32 mouse cellular contexts compared by ENCODE assay signal in the genomic region with DNA sequence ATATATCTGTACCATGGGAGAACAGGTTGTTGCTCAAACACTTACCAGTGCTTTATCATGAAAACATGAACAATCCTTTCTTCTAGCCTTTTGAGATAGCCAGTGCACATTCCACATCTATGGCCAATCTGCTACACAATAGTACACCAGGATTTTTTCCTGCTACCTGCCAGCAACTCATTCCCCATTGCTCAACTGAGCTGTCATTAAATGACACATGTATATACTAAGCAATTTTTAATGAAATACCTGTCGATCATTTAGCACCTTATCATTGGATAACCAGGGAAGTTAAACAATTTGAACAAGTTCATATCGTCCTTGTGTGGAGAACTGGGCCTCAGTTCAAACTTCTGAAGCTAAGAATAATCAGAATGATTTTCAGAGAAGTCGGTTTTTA.
"Had no signal": no experiment of that assay in that cellular context is flagged by ENCODE, and none has a peak within 500 bp of the region (broad histone marks: within the 10 kb centered on the region; RNA-seq: fewer than 3 reads in every experiment).

No protein-coding gene starts in this region.

- H3K9me3 ChIP-seq: limb, embryonic 10.5 days; limb, embryonic 12.5 days; limb, embryonic 13.5 days; limb, embryonic 15.5 days; liver, embryonic 12.5 days; liver, embryonic 13.5 days; liver, embryonic 15.5 days; lung, embryonic 15.5 days; midbrain, embryonic 10.5 days; midbrain, embryonic 12.5 days; midbrain, embryonic 13.5 days; midbrain, embryonic 15.5 days had no signal

- H3K4me3 ChIP-seq: left cerebral cortex, adult 2 months; limb, embryonic 10.5 days; limb, embryonic 12.5 days; limb, embryonic 13.5 days; limb, embryonic 15.5 days; liver, embryonic 12.5 days; liver, embryonic 13.5 days; liver, embryonic 15.5 days; lung, embryonic 15.5 days; megakaryocyte, embryonic 14.5 days; midbrain, embryonic 10.5 days; midbrain, embryonic 12.5 days; midbrain, embryonic 13.5 days; midbrain, embryonic 15.5 days; myocyte had no signal

- ATAC-seq: liver, embryonic 12.5 days; liver, postnatal 0 days; lung, postnatal 0 days; midbrain, embryonic 13.5 days; midbrain, embryonic 15.5 days; midbrain, embryonic 16.5 days had no signal

- H3K27me3 ChIP-seq: limb, embryonic 12.5 days; limb, embryonic 13.5 days; limb, embryonic 15.5 days; liver, embryonic 12.5 days; liver, embryonic 13.5 days; liver, embryonic 15.5 days; lung, embryonic 15.5 days; megakaryocyte, embryonic 14.5 days; midbrain, embryonic 12.5 days; midbrain, embryonic 13.5 days; midbrain, embryonic 15.5 days had no signal

- H3K9ac ChIP-seq: limb, embryonic 12.5 days; limb, embryonic 13.5 days; limb, embryonic 15.5 days; liver, embryonic 12.5 days; liver, embryonic 13.5 days; liver, embryonic 14.5 days; liver, embryonic 15.5 days; liver, postnatal 0 days; lung, embryonic 14.5 days; lung, embryonic 15.5 days; midbrain, embryonic 12.5 days; midbrain, embryonic 13.5 days; midbrain, embryonic 15.5 days had no signal

- DNase-seq: left cerebral cortex, postnatal 4 days; liver; liver, embryonic 13.5 days; liver, postnatal 0 days; lung, adult 18-20 months; lung, adult 2 months; lung, embryonic 14.5 days; lung, postnatal 10 days; lung, postnatal 14 days; lung, postnatal 36 days; lung, postnatal 4 days; midbrain, embryonic 14.5 days had no signal

- H3K27ac ChIP-seq: left cerebral cortex, adult 2 months; limb, embryonic 10.5 days; limb, embryonic 12.5 days; limb, embryonic 13.5 days; limb, embryonic 15.5 days; liver, embryonic 12.5 days; liver, embryonic 13.5 days; liver, embryonic 14.5 days; liver, embryonic 15.5 days; lung, embryonic 15.5 days; macrophage; midbrain, embryonic 10.5 days; midbrain, embryonic 12.5 days; midbrain, embryonic 13.5 days; midbrain, embryonic 15.5 days had no signal

- H3K4me1 ChIP-seq: limb, embryonic 10.5 days; limb, embryonic 12.5 days; limb, embryonic 13.5 days; limb, embryonic 15.5 days; liver, embryonic 12.5 days; liver, embryonic 13.5 days; liver, embryonic 15.5 days; lung, embryonic 15.5 days; megakaryocyte, embryonic 14.5 days; midbrain, embryonic 10.5 days; midbrain, embryonic 12.5 days; midbrain, embryonic 13.5 days; midbrain, embryonic 15.5 days had no signal

- H3K36me3 ChIP-seq: limb, embryonic 10.5 days; limb, embryonic 12.5 days; limb, embryonic 13.5 days; limb, embryonic 15.5 days; liver, embryonic 12.5 days; liver, embryonic 13.5 days; liver, embryonic 15.5 days; lung, embryonic 15.5 days; midbrain, embryonic 10.5 days; midbrain, embryonic 12.5 days; midbrain, embryonic 13.5 days; midbrain, embryonic 15.5 days had no signal

- H3K4me2 ChIP-seq: limb, embryonic 12.5 days; limb, embryonic 13.5 days; limb, embryonic 15.5 days; liver, embryonic 11.5 days; liver, embryonic 12.5 days; liver, embryonic 13.5 days; liver, embryonic 15.5 days; lung, embryonic 14.5 days; lung, embryonic 15.5 days; midbrain, embryonic 11.5 days; midbrain, embryonic 12.5 days; midbrain, embryonic 13.5 days; midbrain, embryonic 15.5 days had no signal
